In the genomic region with DNA sequence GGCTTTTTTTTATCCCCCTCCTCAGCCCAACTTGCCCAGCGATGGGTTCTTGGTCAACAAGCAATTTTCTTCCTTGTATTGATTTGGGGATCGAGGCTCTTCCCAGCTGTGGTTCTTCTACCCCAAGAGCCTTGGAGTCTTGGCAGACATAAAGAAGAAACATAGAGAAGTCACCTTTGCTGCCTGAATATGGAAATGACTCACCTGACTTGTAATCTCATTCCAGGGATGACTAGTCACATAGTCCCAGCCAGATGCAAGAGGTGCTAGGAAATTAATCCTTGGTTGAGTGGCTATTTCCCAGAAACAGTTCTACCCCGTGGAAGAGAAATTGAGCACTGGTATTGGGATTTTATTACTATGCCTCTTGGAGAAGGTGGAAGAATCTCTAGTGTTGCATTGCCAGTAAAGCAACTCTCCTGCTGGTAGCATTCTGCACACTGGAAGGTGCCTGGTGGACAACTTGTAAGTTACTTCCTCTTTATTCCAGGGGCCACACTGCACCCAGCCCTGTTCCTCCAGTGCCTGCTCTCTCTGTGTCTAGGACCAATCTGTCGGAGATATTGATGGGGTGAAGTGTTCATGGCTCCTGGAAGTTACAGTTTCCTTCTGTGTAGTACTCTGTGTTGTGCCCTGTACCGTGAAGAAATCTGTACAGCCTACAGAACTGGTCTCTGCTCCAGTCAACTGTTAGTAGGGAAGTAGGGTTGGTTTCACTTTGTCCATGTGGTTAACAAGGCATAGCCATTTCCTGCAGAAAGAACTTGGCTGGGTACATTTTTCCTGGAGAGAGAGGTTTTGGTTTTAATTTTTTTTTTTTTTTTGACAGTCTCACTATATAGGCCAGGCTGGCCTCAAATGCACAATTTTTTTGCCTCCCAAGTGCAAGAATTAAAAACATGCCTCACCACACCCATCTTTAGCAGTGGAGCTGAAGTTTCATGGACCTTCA, we compare ENCODE assay signal across 13 mouse cellular contexts. TPM values are rescaled to one million over a fixed set of nuclear protein-coding genes. Genes with fewer than 3 reads are reported as not detected.
DNase-seq lines count a peak whose midpoint lies in the region; ATAC-seq and TF ChIP-seq lines count a peak whose summit lies in the region.
"Had no signal": no experiment of that assay in that cellular context is flagged by ENCODE, and none has a peak within 500 bp of the region (broad histone marks: within the 10 kb centered on the region; RNA-seq: fewer than 3 reads in every experiment).

No protein-coding gene starts in this region.

- H3K9me3 ChIP-seq in lung, postnatal 0 days (ENCODE audit: low read length) = no peaks in the 10 kb centered on the region
- H3K9me3 ChIP-seq in liver, postnatal 0 days (ENCODE audit: low read length) = no peaks in the 10 kb centered on the region
- H3K9me3 ChIP-seq: heart, embryonic 13.5 days; hindbrain, embryonic 15.5 days had no signal

- no peak for TF ChIP-seq EP300 in lung, postnatal 0 days (IDR thresholded peaks at IDR 0.05)
- no peak for TF ChIP-seq EP300 in liver, postnatal 0 days (IDR thresholded peaks at IDR 0.05; ENCODE audit: low read depth)

- H3K36me3 ChIP-seq in lung, postnatal 0 days (ENCODE audit: insufficient read depth, low read length) = no peaks in the 10 kb centered on the region
- H3K36me3 ChIP-seq in liver, postnatal 0 days (replicated peaks; ENCODE audit: insufficient read depth, low read length) = no peaks in the 10 kb centered on the region
- H3K36me3 ChIP-seq: G1E; heart, embryonic 13.5 days; hindbrain, embryonic 15.5 days had no signal

- no peak overlapping the region for H3K27ac ChIP-seq in lung, postnatal 0 days (ENCODE audit: low read length)
- peak overlapping the region; percentile 68 for H3K27ac ChIP-seq in brown adipose tissue, adult 24 weeks (replicated peaks; ENCODE audit: low read depth, low read length)
- H3K27ac ChIP-seq in liver, postnatal 0 days (ENCODE audit: low read depth) = peak overlapping the region; percentile 57; the same call in 1 of the 2 replicates
- H3K27ac ChIP-seq: heart, embryonic 13.5 days; hindbrain, embryonic 15.5 days had no signal

- WGBS in lung, postnatal 0 days = 76% methylated on average over 5 of the region's 5 CpGs
- WGBS in liver, postnatal 0 days (ENCODE audit: insufficient replicate concordance) = 49% methylated on average over 5 of the region's 5 CpGs

- no peak for TF ChIP-seq CTCF in lung, postnatal 0 days (IDR thresholded peaks at IDR 0.05)
- no peak for TF ChIP-seq CTCF in liver, postnatal 0 days (IDR thresholded peaks at IDR 0.05; ENCODE audit: low read depth)

- no peak for ATAC-seq in lung, postnatal 0 days
- ATAC-seq in liver, postnatal 0 days = no peak

- peaks cover 6% of the 10 kb centered on the region; the same call in 1 of the 2 replicates for H3K4me1 ChIP-seq in lung, postnatal 0 days (ENCODE audit: insufficient read depth, low read depth, low read length)
- peaks cover 14% of the 10 kb centered on the region; the same call in 1 of the 2 replicates for H3K4me1 ChIP-seq in brown adipose tissue, adult 24 weeks (ENCODE audit: control insufficient read depth, insufficient read depth, insufficient read length, low read length)
- H3K4me1 ChIP-seq in liver, postnatal 0 days (ENCODE audit: insufficient read depth) = peaks cover 29% of the 10 kb centered on the region

- peak; percentile 22 for DNase-seq in lung, postnatal 0 days (ENCODE audit: low spot score)
- no peak for DNase-seq in lung, postnatal 4 days
- DNase-seq in liver, postnatal 0 days = no peak
- no peak for DNase-seq in cerebellum, postnatal 10 days
- DNase-seq in heart, adult 9 months (ENCODE audit: low spot score in 2 of 2) = no peak
- DNase-seq in gastrocnemius, postnatal 36 days = no peak
- DNase-seq: embryo, embryonic 11 days; kidney, postnatal 25 days; thymus, postnatal 25 days had no signal

- no peak overlapping the region for H3K9ac ChIP-seq in lung, postnatal 0 days (replicated peaks; ENCODE audit: low read depth)
- no peak overlapping the region for H3K9ac ChIP-seq in liver, postnatal 0 days (replicated peaks)
- H3K9ac ChIP-seq: heart, embryonic 13.5 days; hindbrain, embryonic 15.5 days had no signal

- H3K4me2 ChIP-seq in lung, postnatal 0 days (replicated peaks; ENCODE audit: low read depth, low read length) = no peak overlapping the region
- H3K4me2 ChIP-seq in liver, postnatal 0 days (ENCODE audit: low read depth, low read length) = peak overlapping the region; percentile 55
- H3K4me2 ChIP-seq: heart, embryonic 13.5 days; hindbrain, embryonic 15.5 days had no signal

- no peaks in the 10 kb centered on the region for H3K27me3 ChIP-seq in lung, postnatal 0 days (replicated peaks; ENCODE audit: insufficient read depth, low read length)
- no peaks in the 10 kb centered on the region for H3K27me3 ChIP-seq in liver, postnatal 0 days (ENCODE audit: insufficient read depth, low read length)
- H3K27me3 ChIP-seq: heart, embryonic 13.5 days had no signal

- intact Hi-C loops in gastrocnemius, postnatal 36 days (cut with DNase I) = no loop called here

- no peak overlapping the region for H3K4me3 ChIP-seq in lung, postnatal 0 days (ENCODE audit: low read depth, low read length)
- no peak overlapping the region for H3K4me3 ChIP-seq in brown adipose tissue, adult 24 weeks (ENCODE audit: insufficient read depth, low read depth, low read length)
- H3K4me3 ChIP-seq in liver, postnatal 0 days (ENCODE audit: low read depth, low read length) = no peak overlapping the region
- H3K4me3 ChIP-seq: heart, embryonic 13.5 days; hindbrain, embryonic 15.5 days had no signal

RNA-seq across cellular contexts. Expression of a gene that starts 2.7 kb away (rescaled TPM):
- polyA plus RNA-seq in lung, postnatal 0 days (2015; fragmentation: Nextera tagmentation; extraction: Ambion mirVana) = 395 and 447 TPM in 2 replicates
- 381 and 572 TPM in 2 replicates for polyA plus RNA-seq in brown adipose tissue, adult 24 weeks (2012; ENCODE audit: insufficient read depth, insufficient read length, missing spikeins)
- polyA plus RNA-seq in liver, postnatal 0 days (2015; fragmentation: Nextera tagmentation; extraction: Ambion mirVana) = 75.4 and 82.0 TPM in 2 replicates
- total RNA-seq in gastrocnemius, postnatal 36 days (2021) = 10 to 100 TPM; 38.8 to 50.5 TPM
- total RNA-seq: G1E had no signal
- polyA plus RNA-seq: G1E had no signal

RNA-seq across cellular contexts. Expression of a gene that starts 31.9 kb away (rescaled TPM):
- 2,427 and 2,513 TPM in 2 replicates for polyA plus RNA-seq in lung, postnatal 0 days (2015; fragmentation: Nextera tagmentation; extraction: Ambion mirVana)
- polyA plus RNA-seq in brown adipose tissue, adult 24 weeks (2012; ENCODE audit: insufficient read depth, insufficient read length, missing spikeins) = 790 and 869 TPM in 2 replicates
- 330 and 336 TPM in 2 replicates for polyA plus RNA-seq in liver, postnatal 0 days (2015; fragmentation: Nextera tagmentation; extraction: Ambion mirVana)
- 10 to 100 TPM; 37.6 to 43.6 TPM for total RNA-seq in gastrocnemius, postnatal 36 days (2021)
- total RNA-seq: G1E had no signal
- polyA plus RNA-seq: G1E had no signal
